Mouse (Mus musculus) embryonic fibroblast, embryonic 13.5 days (primary cell): Measurements from ENCODE around the gene Dcaf10.

ENCODE experiments used
- CTCF ChIP-seq: IDR thresholded peaks from 2 replicates; pipeline ENCODE4 v1.5.1; 2011; ENCODE audit warnings: mild to moderate bottlenecking, control low read depth, low read length, moderate library complexity, borderline replicate concordance; ENCODE audit not compliant: insufficient read depth
- POLR2A ChIP-seq: IDR thresholded peaks from 2 replicates; pipeline ENCODE4 v1.6.1; 2011; ENCODE audit warnings: low read depth, mild to moderate bottlenecking, control low read depth, low read length, moderate library complexity

- TF ChIP-seq POLR2A: no peak
- TF ChIP-seq CTCF: no peak
Observed at GRCm38 (mm10) chr4:45371261-45371660, 29.4 kb downstream of the Dcaf10 start.
